Mouse (Mus musculus): ENCODE measurements around the gene Prcp. TPM values are rescaled to one million over a fixed set of nuclear protein-coding genes. Genes with fewer than 3 reads are reported as not detected.

Gene Prcp
- polyA plus RNA-seq, 1 experiment: not detected

DNA sequence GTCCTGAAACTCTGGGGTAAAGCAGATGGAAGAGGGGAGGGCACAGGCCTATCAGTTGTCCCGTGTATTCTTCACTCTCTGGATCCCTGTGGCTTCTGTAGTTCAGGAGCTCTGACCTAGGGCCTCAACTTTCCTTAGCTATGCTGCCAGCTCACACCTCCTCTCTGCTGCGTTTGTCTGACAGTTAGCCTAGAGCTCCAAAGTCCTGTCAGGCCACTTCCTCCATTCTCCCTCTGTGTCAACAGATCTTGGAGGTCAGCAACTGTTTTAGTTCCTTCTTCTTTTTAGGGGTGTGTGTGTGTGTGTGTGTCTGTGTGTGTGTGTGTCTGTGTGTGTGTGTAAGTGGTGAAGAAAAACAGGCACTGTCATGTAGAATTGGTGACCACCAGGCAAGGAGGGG lies 106.5 kb downstream of the Prcp start:
- Histone ChIP-seq H3K27ac (ENCODE audit: insufficient read depth, low read depth, low read length) (no peak overlapping the region), H3K4me1 (ENCODE audit: control insufficient read depth, insufficient read depth, low read length) (peaks cover 2% of the 10 kb centered on the region; the same call in 1 of the 2 replicates), H3K4me3 (ENCODE audit: insufficient read depth, low read depth, low read length) (no peak overlapping the region)
- TF ChIP-seq CTCF (IDR thresholded peaks at IDR 0.05; ENCODE audit: insufficient read depth, low read depth, low read length): no peak
- 79% methylated on average over 2 of the region's 2 CpGs for WGBS

DNA sequence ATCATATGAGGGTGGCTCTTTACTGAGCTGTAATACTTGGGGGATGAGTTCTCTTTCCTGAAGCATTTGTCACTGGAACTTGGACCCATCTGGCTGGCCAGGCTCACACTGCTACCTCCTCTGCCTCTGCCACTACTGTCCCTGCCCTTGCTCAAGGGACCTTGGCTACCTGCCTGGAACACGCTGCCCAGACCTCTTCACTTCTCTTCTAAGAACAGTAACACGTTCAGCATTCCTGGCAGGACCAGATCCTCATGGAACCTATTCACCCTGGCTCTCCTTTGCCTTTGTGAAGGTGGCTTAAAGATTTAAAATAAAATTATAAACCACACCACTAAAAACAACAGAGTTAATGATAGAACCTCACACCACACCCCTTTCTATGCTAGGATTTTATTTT lies 107.6 kb downstream of the Prcp start:
- no peak overlapping the region for H3K4me3 ChIP-seq (ENCODE audit: insufficient read depth, low read depth, low read length)
- 60% methylated on average over 2 of the region's 2 CpGs for WGBS
- TF ChIP-seq CTCF (IDR thresholded peaks at IDR 0.05; ENCODE audit: insufficient read depth, low read depth, low read length) (no peak), POLR2A (IDR thresholded peaks at IDR 0.05; ENCODE audit: insufficient read depth, low read depth, low read length) (no peak)
- H3K4me1 ChIP-seq (ENCODE audit: control insufficient read depth, insufficient read depth, low read length): peaks cover 2% of the 10 kb centered on the region; the same call in 1 of the 2 replicates
- H3K27ac ChIP-seq (ENCODE audit: insufficient read depth, low read depth, low read length): no peak overlapping the region

Other genes starting within 250 kb of the Prcp start
- not detected in 2 replicates for gene Ankrd42, start 237.3 kb upstream of the Prcp start, polyA plus RNA-seq (2012; ENCODE audit: insufficient read depth, insufficient read length, low replicate concordance, missing spikeins)
- 50.6 and 76.3 TPM in 2 replicates for gene Pcf11, start 204.5 kb upstream of the Prcp start, polyA plus RNA-seq (2012; ENCODE audit: insufficient read depth, insufficient read length, low replicate concordance, missing spikeins)
- not detected in 2 replicates for gene Rab30, start 132.9 kb upstream of the Prcp start, polyA plus RNA-seq (2012; ENCODE audit: insufficient read depth, insufficient read length, low replicate concordance, missing spikeins)
- not detected in 2 replicates for gene Ddias, start 223 bp upstream of the Prcp start, polyA plus RNA-seq (2012; ENCODE audit: insufficient read depth, insufficient read length, low replicate concordance, missing spikeins)
- not detected in 2 replicates for gene Fam181b, start 205.4 kb downstream of the Prcp start, polyA plus RNA-seq (2012; ENCODE audit: insufficient read depth, insufficient read length, low replicate concordance, missing spikeins)